15 mouse cellular contexts compared by ENCODE assay signal in genomic region chr11:77145423-77145822, GRCm38 (mm10). TPM values are rescaled to one million over a fixed set of nuclear protein-coding genes. Genes with fewer than 3 reads are reported as not detected.
"Had no signal": no experiment of that assay in that cellular context is flagged by ENCODE, and none has a peak within 500 bp of the region (broad histone marks: within the 10 kb centered on the region; RNA-seq: fewer than 3 reads in every experiment).

No protein-coding gene starts in this region.

- H3K4me1 ChIP-seq: limb, embryonic 13.5 days; midbrain, embryonic 10.5 days had no signal

- H3K27ac ChIP-seq: limb, embryonic 13.5 days; liver, embryonic 14.5 days; midbrain, embryonic 10.5 days; neural tube, embryonic 15.5 days had no signal

- H3K9me3 ChIP-seq: midbrain, embryonic 10.5 days; neural tube, embryonic 15.5 days had no signal

- H3K4me2 ChIP-seq: limb, embryonic 13.5 days; neural tube, embryonic 15.5 days had no signal

- DNase-seq: kidney, postnatal 14 days; left cerebral cortex, postnatal 4 days; lung, adult 18-20 months; lung, postnatal 36 days; midbrain, embryonic 14.5 days; right cerebral cortex, adult 18-20 months; right cerebral cortex, postnatal 25 days; thymus, postnatal 36 days had no signal

- H3K27me3 ChIP-seq: limb, embryonic 13.5 days; neural tube, embryonic 15.5 days had no signal

- H3K4me3 ChIP-seq: limb, embryonic 13.5 days; midbrain, embryonic 10.5 days; myocyte; neural tube, embryonic 15.5 days had no signal

- H3K9ac ChIP-seq: limb, embryonic 13.5 days; liver, embryonic 14.5 days; neural tube, embryonic 15.5 days had no signal

- H3K36me3 ChIP-seq: limb, embryonic 13.5 days; midbrain, embryonic 10.5 days; neural tube, embryonic 15.5 days had no signal

- ATAC-seq: lung, postnatal 0 days had no signal

RNA-seq across cellular contexts. Expression of gene Efcab5, which starts 43.3 kb away (rescaled TPM):
- polyA plus RNA-seq: liver, adult 2 months had no signal
